In the genomic region with DNA sequence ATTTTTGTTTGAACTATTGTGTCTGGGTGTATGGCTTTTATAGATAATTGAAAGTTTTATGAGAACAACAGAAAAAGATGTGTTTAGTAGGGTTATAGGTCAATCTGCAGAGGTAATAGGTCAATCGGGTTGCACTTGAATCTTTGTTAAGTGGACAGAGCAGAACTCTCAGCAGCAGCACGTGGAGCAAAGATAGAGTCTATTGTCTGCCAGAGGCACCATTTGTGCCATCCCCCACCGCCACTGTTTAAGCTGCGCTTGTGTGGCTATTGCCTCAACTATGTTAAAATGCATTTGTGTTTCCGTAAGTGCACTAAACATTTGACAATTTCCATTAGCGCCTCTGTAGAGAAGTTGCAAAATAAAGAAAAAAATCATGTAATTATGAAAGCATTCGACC, we compare ENCODE assay signal across 28 mouse cellular contexts.
"Had no signal": no experiment of that assay in that cellular context is flagged by ENCODE, and none has a peak within 500 bp of the region (broad histone marks: within the 10 kb centered on the region; RNA-seq: fewer than 3 reads in every experiment).

No protein-coding gene starts in this region.

- H3K4me1 ChIP-seq: heart, embryonic 15.5 days; intestine, embryonic 15.5 days; limb, embryonic 10.5 days; limb, embryonic 12.5 days; liver, embryonic 13.5 days; liver, embryonic 15.5 days had no signal

- H3K27ac ChIP-seq: gastrocnemius, adult 2 months; heart, adult 2 months; heart, embryonic 13.5 days; heart, embryonic 15.5 days; hindbrain, embryonic 10.5 days; hindbrain, embryonic 12.5 days; hindbrain, embryonic 14.5 days; intestine, embryonic 15.5 days; layer of hippocampus, adult 2 months; left cerebral cortex, adult 2 months; limb, embryonic 10.5 days; limb, embryonic 12.5 days; liver, embryonic 13.5 days; liver, embryonic 15.5 days had no signal

- ATAC-seq: hindbrain, embryonic 16.5 days; inflammation-experienced regulatory T-cells, adult 6 months; intestine, embryonic 15.5 days; intestine, postnatal 0 days had no signal

- DNase-seq: gastrocnemius, adult 2 months; gastrocnemius, postnatal 10 days; gastrocnemius, postnatal 25 days; heart, adult 2 months; heart, postnatal 4 days; kidney, adult 18-20 months; kidney, adult 8-10 months; kidney, postnatal 10 days; kidney, postnatal 25 days; kidney, postnatal 4 days; liver; liver, embryonic 13.5 days had no signal

- H3K4me3 ChIP-seq: gastrocnemius, adult 2 months; heart, adult 2 months; heart, embryonic 13.5 days; heart, embryonic 15.5 days; hindbrain, embryonic 10.5 days; hindbrain, embryonic 12.5 days; intestine, embryonic 15.5 days; layer of hippocampus, adult 2 months; left cerebral cortex, adult 2 months; limb, embryonic 10.5 days; limb, embryonic 12.5 days; liver, embryonic 13.5 days; liver, embryonic 15.5 days had no signal

- H3K9me3 ChIP-seq: heart, embryonic 13.5 days; heart, embryonic 15.5 days; hindbrain, embryonic 10.5 days; hindbrain, embryonic 12.5 days; intestine, embryonic 15.5 days; limb, embryonic 10.5 days; limb, embryonic 12.5 days; liver, embryonic 13.5 days; liver, embryonic 15.5 days had no signal

- H3K27me3 ChIP-seq: heart, embryonic 13.5 days; heart, embryonic 15.5 days; hindbrain, embryonic 12.5 days; intestine, embryonic 15.5 days; limb, embryonic 12.5 days; liver, embryonic 13.5 days; liver, embryonic 15.5 days had no signal

- H3K9ac ChIP-seq: heart, embryonic 13.5 days; heart, embryonic 15.5 days; hindbrain, embryonic 12.5 days; hindbrain, embryonic 14.5 days; intestine, embryonic 15.5 days; limb, embryonic 12.5 days; liver, embryonic 13.5 days; liver, embryonic 15.5 days had no signal

- H3K36me3 ChIP-seq: heart, embryonic 13.5 days; heart, embryonic 15.5 days; hindbrain, embryonic 10.5 days; hindbrain, embryonic 12.5 days; intestine, embryonic 15.5 days; limb, embryonic 10.5 days; limb, embryonic 12.5 days; liver, embryonic 13.5 days; liver, embryonic 15.5 days had no signal

- H3K4me2 ChIP-seq: heart, embryonic 11.5 days; heart, embryonic 13.5 days; heart, embryonic 15.5 days; hindbrain, embryonic 12.5 days; hindbrain, embryonic 14.5 days; intestine, embryonic 15.5 days; limb, embryonic 12.5 days; liver, embryonic 11.5 days; liver, embryonic 13.5 days; liver, embryonic 15.5 days had no signal
